Mouse (Mus musculus) frontal cortex, postnatal 14 days (tissue): Measurements from ENCODE around the gene Lrfn4.
"Not testable (repeated sequence)": the region's sequence is repeated elsewhere in the genome, so short reads cannot be mapped to it uniquely, and the experiment has no call there.

Experiments
- DNase-seq, 2 experiments: peaks; one replicate each; pipeline ENCODE4 v3.0.0; 2022; ENCODE audit warnings: low spot score in 2 of 2

Gene Lrfn4

DNA sequence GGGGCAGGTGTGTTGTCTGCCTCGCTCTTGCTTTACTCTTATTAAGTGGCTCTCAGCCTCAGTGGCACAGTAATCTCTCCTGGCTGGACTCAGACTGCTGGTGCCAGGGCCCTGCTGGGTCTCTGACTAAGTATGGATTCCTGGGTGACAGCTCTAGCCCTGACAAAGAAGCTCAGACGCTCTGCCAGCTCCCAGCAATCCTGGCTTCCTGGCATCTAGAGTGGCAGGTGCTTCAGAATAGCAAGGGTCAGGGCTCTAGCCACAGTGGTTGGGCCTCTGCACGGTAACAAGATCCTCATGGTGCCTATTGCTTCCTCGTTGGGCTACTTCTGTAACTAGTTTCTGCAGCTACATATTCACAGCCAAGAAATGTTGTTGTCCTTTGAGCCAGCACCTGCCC is 5.4 kb downstream of the Lrfn4 start:
- DNase-seq: no peak

- no peak for DNase-seq
Measured at GRCm38 (mm10) chr19:4608511-4608910, 7.0 kb downstream of the Lrfn4 start.

GRCm38 (mm10) chr19:4607406-4607805 is 8.1 kb downstream of the Lrfn4 start:
- DNase-seq: no peak

- DNase-seq: no peak
Measured at GRCm38 (mm10) chr19:4605654-4606053, 9.8 kb downstream of the Lrfn4 start.

DNA sequence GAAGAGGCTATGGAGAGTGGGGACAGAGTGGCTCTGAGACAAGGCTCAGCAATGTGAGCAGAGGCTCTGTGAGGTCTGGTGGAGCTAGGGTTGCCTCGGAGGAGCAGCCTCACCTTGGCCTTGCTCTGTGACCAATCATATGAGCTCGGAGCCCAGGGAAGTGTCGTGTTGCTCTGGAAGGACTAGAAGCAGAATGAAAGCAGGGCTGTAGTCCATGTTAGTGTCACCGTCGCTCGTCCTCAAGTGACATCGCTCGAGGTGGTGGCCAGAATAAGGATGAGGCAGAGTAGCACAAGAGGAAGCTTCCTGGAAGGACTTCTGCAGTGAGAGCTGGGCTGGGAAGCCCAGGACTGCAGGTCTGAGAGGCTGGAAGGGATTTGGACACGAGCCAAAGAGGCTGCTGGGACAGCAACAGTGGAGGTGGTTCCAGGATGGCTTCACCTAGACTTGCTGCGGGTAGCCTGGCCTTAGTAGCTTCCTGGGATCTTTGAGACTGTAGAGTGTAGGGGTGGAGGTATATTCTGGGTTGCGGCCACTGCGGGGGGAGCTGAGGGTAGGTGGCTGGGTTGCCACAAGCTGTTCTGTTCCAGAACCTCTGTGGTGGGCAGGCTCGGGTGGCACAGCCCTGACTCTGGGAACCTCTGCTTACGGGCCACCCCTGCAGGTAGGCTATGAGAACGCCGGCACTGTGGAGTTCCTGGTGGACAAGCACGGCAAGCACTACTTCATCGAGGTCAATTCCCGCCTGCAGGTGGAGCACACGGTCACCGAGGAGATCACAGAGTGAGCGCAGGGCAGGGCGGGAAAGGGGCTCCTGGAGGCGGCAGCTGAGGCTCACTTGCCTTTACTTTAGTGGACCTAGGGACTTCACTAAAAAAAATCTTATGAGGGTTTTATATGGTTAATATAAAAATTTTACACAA is 11.4 kb downstream of the Lrfn4 start:
- no peak for DNase-seq

- no peak for DNase-seq
Measured at GRCm38 (mm10) chr19:4602459-4602858, 13.0 kb downstream of the Lrfn4 start.

DNA sequence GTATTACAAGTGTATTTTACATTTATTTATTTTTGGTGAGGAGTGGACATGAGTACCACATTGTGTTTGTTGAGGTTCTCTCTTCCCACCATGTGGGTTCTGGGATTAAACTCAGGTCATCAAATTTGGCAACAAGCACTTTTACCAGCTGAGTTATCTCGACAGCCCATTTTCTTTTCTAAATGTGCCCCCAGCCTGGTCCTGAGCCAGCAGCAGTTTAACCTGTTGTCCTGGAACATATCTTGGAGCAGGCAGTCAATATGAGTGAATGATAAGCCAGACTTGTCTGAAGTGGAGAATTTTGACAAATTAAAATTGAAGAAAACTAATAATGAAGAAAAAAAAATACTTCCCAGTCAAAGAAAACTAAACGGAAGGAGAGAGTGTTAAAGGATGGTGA is 19.4 kb downstream of the Lrfn4 start:
- DNase-seq: no peak

GRCm38 (mm10) chr19:4593792-4594522 is 21.5 kb downstream of the Lrfn4 start:
- DNase-seq: no peak

DNA sequence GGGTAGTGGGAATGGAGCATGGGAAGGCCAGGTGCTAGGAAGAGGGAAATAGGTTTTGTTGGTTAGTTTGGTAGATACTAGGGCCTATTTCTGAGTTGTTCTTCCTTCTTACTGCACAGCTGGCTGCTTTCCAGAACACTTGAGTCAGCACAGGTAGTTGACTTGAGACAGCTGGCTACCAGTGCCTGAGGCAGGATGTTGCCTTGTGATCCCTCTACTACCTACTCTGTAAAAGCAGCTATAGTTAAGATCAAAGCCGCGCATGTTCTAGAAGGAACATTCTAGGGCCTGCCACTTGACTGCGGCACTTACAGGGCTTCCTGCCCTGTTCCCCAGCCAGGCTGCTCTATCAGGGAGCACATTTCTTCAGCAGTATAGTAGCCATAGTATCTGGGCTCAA is 25.4 kb downstream of the Lrfn4 start:
- no peak for DNase-seq

- DNase-seq: no peak
Measured at GRCm38 (mm10) chr19:4589081-4589480, 26.4 kb downstream of the Lrfn4 start.

- DNase-seq: no peak
Measured at GRCm38 (mm10) chr19:4588430-4588829, 27.0 kb downstream of the Lrfn4 start.

DNA sequence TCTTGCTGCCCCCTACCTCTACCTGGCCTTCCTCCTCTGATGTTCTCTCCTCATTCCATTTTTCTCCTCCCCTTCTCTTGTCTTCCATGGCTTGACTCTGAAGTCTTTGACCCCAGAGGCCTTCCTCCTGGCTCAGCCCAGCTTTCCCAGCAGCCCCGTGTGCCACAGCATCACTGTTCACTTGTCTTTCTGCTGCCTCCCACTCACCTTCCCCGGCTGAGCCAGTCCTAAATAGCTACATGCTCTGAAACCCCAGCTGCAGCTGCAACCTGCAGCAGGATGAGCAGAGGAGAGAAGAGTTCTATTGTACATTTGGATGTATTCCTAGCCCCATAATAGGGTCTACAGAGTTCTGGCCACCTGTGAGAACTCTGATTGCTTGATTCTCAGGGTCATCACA is 28.0 kb downstream of the Lrfn4 start:
- DNase-seq: no peak

GRCm38 (mm10) chr19:4586783-4587182 is 28.7 kb downstream of the Lrfn4 start:
- DNase-seq: not testable (repeated sequence)

- no peak for DNase-seq
Measured at GRCm38 (mm10) chr19:4583856-4584255, 31.6 kb downstream of the Lrfn4 start.

GRCm38 (mm10) chr19:4579296-4579695 is 36.2 kb downstream of the Lrfn4 start:
- DNase-seq: no peak

GRCm38 (mm10) chr19:4578799-4579198 is 36.7 kb downstream of the Lrfn4 start:
- DNase-seq: no peak

DNA sequence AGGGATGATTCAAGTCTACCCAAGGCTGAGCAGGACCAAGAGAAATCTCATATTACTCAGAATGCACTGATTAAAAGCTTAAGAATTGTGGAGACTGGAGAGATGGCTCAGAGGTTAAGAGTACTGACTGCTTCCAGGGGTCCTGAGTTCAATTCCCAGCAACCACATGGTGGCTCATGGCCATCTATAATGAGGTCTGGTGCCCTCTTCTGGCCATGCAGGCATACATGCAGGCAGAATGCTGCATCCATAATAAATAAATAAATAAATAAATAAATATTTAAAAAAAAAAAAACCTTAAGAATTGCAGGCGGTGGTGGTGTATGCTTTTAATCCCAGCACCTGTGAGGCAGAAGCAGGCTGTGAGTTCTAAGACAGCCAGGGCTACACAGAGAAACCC is 42.2 kb downstream of the Lrfn4 start:
- DNase-seq: no peak

DNA sequence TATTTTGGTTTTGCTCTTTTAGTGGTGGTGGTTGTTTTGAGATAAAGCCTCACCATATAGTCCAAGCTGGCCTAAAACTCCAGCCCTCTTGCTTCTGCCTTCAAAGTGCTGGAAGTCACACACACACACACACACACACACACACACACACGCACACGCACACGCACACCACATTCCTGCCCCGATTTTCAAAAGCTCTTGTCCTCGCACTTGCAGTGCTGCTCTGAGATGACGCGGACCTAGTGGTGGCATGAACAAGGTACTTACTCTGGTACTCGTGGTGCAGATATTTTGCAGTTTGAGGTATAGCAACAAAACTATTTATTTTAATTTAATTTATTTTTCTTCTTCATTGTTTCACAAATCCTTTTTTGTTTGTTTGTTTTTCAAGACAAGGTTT is 43.0 kb downstream of the Lrfn4 start:
- DNase-seq: no peak

GRCm38 (mm10) chr19:4572061-4572460 is 43.4 kb downstream of the Lrfn4 start:
- DNase-seq: no peak

- DNase-seq: no peak
Measured at GRCm38 (mm10) chr19:4571658-4572057, 43.8 kb downstream of the Lrfn4 start.

- no peak for DNase-seq
Measured at GRCm38 (mm10) chr19:4570815-4571214, 44.7 kb downstream of the Lrfn4 start.

DNA sequence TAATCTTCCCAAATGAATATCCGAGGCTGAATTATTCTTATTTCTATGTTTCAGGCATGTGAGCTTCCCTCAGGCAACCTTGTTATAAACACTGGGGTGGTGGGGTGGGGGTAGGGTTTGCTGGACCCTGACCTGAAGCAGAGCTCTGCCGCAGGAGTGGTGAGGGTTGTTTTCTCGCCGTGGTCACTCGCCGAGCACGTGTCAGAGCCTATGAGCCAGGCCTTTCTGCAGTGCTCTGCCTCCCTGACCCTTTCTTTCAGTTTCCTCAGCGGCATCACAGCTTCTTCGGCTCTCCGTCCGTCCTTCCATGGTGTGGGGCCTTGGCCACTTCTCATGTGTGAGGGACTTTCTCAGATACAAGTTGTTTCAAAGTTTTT is 45.2 kb downstream of the Lrfn4 start:
- no peak for DNase-seq
